Mouse (Mus musculus) ZHBTc4 (cell line): ENCODE measurements around the gene Mrpl50.
"Not testable (repeated sequence)": the region's sequence is repeated elsewhere in the genome, so short reads cannot be mapped to it uniquely, and the experiment has no call there.

Experiments used
- DNase-seq: peaks from one replicate; pipeline ENCODE4 v3.0.0-alpha.2; 2011; ENCODE audit warnings: low read depth, low spot score

The Mrpl50 gene

DNA sequence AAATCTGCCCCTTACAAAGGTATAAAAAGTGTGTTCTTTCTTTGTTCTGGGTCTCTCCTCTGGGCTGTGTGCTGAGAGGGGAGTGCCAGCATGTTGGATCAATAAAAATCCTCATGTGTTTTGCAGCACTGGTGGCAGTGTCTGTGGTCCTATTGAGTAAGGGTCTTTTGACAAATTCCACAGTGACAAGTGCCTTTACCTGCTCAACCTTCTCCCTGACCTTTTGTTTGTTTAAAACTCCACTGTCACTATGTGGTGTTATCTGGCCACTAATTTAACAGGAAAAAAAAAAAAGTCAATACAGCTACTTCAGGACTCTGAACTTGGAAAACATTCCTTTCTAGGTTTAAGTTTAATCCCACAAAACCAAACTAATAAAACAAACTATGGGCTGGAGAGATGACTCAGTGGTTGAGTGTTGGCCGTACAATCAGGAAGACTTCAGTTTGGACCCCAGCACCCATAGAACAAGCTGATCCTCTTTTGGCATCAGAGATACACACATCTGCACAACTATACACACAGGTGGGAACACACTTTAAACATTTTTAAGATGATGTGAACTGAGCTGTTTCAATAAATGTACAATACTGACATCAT lies 10.6 kb downstream of the Mrpl50 start:
- not testable (repeated sequence) for DNase-seq

DNA sequence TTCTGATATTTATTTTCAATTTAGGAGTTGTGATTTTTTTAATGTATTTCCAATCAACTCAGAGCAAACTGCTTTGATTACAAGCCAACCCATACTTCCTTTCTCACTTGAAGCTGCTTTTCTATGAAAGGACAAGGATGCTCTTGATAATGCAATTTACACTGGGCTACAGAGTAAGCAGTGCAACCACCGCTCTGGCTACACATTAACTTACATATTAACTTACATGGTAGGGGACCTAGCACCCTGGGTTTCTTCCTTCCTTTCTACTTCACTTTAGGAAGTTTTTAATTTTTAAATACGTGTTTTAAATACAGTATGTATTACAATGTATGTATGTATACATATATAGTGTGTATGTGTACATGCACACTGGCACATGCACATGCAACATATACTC lies 11.7 kb downstream of the Mrpl50 start:
- DNase-seq, result no peak

DNA sequence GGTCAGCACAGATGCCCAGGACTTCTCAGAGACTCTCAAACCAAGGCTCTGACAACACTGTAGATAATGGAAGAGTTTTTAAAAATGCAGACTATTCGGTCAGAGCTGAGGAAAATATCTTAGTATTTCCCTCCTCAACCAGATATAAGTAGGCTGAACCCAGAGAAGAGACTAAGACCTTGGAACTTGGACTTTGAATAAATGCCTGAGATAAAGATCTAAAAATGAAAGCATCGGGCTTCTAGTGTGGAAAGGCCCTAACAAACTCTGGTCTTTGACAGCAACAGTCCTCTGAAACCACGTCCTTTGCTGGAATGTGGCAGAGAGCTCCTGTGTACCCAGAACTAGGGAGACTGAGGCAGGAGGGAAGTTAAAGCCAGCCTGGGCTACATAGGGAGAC lies 14.5 kb downstream of the Mrpl50 start, which contains the start of gene Baat:
Baat (minus strand) TSS at position 172 of the 400 bp plus-strand sequence.
- DNase-seq, result no peak

DNA sequence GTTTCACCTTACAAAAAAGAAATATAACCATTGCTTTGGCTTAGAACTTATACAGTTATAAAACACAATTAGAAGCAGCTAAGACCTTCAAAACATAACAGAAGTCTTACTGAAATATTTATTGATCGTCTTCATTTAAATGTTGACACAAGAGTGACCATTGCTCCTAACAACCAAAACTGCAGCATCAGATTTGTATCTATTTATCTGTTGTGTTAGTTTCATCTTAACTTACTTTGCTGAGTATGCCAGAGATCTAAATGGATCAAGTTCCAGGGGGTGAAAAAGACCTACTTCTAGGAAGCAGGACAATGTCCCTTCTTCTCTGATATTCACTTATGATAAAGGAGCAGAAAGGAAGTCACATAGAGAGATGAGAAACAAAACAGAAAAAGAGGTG lies 17.3 kb downstream of the Mrpl50 start:
- DNase-seq, result no peak

DNA sequence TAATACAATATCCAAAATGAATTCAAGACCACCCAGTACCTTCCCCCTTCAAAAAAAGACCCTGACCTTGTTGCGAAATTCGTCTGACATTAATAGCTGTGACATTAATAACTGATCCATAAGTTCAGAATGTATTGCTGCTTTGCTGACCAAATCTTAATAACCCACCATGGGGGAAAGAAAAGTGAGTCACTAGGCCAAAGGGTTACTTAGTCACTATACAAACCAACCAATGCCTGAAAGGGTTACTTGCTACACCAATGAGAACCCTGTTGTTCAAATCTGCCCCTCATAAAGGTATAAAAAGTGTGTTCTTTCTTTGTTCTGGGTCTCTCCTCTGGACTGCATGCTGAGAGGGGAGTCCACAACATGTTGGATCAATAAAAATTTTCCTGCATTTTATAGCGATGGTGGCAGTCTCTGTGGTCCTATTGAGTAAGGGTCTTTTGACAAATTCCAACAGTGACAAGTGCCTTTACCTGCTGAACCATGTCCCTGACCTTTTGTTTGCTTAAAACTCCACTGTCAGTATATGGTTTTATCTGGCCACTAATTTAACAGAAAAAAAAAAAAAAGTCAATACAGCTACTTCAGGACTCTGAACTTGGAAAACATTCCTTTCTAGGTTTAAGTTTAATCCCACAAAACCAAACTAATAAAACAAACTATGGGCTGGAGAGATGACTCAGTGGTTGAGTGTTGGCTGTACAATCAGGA lies 34.8 kb downstream of the Mrpl50 start:
- not testable (repeated sequence) for DNase-seq

DNA sequence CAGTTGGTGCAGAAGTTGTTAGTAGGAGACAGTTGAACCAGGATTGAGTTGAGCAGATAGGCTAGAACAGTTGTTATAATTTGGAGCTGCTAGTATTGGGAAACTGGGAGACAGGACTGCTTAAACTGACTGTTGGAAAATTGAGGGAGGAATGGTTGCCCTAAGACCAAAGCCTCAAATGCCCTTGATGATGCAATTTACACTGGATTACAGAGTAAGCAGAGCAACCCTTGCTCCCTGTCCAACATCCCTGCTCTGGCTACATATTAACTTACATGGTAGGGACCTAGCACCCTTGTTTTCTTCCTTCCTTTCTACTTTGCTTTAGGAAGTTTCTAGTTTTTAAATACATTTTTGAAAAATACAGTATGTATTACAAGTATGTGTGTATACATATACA lies 35.5 kb downstream of the Mrpl50 start:
- no peak for DNase-seq

DNA sequence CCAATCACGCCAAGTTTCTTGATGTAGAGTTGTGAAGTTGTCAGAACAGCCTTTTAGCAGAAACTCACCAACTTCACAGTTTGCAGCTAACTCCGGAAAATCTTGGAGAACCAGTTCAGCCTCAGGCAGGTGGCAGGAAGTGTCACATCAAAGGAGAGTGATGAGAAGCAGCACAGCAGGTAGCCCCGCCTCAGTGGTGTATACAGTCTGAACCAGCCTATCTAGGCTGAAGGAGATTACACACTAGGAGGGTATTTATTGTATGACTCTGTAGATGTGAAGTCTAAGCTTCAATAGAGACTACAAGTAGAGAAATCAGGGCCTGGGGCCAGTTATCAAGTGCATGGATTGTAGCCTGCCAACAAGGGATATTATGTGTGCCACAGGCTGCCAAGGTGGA lies 40.0 kb downstream of the Mrpl50 start:
- DNase-seq, result peak; percentile 48

DNA sequence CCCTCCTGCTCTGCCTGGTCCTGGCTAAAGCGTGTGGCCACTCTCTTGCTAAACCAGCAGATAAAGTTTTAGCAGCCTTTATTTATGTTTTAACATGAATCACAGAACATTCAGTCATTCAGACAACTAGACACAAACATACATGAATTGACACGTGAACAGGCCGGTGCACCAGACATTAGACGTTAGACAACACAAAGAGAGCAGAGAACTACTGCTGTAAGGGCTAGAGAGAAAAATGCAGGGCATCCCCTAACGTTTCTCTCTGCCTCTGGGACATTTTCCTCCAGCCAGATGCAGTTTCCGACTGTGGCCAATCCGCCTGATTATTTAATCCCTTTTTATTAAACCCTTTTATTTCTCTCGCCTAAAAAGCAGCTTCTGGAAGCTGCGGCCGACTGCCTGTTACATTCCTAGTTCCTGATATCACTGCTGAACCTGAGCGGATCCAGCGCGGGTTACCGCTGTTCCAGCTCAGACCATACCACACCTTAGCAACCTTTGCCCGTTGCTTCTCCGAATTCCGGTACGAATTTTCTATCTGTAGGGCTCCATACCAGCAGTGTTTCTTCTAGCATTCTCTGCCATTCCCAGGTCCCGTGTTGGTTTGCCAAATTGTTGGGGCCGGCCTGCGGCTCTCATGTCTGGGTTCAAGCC lies 40.7 kb downstream of the Mrpl50 start:
- peak; percentile 40 for DNase-seq

DNA sequence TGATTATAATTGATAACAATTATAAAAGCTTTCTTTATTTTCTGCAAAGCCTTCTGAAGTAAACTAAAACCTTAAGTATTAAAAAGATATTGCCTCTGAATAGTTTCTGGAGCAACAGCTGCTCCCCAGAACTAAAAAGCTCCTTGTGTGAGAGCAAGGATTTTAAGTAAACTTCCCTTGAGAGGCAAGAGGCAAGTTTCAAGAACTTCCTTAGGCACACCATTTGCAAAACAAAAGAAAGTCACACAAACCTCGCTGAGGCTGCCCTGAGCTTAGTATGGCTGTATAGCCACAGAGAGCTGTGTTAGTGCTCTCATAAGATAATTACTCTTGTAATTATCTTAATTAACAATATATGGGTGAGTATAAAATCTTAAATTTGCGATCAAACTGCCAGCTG lies 41.9 kb downstream of the Mrpl50 start:
- peak; percentile 46 for DNase-seq

DNA sequence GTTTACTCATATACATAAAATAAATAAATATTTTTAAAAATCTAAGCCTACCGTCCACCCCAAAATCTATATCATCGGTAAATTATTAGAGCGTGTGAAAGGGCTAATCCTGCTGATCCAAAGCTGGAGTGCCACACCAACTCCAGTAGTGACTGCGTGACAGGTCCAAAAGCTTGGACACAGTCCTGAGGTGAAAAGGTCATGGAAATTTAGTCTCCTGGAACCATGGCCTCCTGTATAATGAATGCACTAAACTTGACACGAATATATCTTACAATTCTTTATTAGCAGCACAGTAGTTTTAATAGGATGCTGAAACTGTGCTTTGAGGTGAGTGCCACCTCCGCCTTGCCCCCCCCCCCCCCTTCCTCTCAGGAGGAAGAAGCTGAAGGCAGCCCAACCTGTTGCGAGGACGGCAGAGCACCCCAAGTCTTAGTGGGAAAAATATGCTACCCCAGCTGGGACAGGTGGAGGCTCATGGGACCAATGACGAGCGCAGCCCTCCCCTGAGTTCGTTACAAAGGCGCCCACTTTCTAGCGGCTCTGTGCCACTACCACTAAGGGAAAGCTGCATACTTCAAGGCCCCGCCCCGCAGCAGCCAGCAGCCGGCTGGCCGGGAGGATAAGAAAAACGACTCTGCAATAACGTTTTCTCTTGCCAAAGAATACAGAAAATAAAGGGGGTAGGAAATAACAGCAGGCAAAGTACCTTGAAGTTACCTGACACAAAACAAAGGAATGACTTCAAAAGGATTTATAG lies 42.6 kb downstream of the Mrpl50 start:
- peak; percentile 29 for DNase-seq

DNA sequence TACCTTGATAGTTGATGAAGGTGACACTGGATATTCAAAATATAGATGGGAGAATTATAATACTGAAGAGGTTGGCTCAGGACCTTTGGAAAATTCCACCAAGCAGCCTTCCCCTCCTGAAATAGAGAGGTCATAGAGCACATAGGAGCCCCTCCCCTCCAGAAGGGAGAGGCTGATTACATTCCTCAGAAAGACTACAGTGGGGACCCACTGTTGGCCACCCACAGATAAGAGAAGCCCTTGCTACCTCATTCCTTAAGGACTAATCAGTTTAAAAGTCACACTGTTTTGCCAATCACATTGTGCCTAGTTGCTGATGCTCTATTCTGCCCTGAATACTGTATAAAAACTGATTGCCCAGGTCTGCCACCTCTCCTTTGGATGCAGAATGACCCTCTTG lies 46.3 kb downstream of the Mrpl50 start:
- no peak for DNase-seq

DNA sequence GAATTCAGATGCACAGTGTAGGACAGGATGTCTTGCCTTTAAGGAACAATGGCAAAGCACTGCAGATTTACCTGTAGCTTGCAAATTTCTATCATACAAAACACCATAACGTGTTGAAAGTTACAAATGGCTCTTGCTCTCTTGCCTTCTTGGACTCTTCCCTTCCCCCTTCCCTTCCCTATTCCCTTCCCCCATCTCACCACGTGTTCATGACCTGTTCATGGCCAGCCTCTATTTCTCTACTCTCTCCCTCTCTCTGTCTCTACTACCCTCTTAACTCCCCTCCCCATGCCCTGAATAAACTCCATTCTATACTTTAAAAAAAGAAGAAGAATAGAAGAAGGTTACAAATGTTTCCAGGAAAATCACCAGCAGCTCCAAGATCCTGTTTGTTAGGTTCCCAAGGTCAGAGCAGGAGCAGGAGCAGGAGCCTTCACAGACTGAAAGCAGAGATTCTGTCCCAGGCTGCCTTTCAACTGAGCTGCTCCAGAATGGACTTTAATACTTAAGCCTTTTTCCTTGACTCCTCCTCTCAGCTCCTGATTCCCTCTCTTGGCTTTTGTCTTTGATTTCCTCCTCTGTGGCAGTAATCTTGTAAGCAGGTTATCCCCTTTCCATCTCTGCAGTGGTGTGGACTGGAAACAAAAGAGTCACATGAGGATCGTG lies 47.3 kb downstream of the Mrpl50 start, which contains the start of gene Acnat1:
Acnat1 (minus strand) TSS at position 478 of the 666 bp plus-strand sequence.
- DNase-seq, result no peak

DNA sequence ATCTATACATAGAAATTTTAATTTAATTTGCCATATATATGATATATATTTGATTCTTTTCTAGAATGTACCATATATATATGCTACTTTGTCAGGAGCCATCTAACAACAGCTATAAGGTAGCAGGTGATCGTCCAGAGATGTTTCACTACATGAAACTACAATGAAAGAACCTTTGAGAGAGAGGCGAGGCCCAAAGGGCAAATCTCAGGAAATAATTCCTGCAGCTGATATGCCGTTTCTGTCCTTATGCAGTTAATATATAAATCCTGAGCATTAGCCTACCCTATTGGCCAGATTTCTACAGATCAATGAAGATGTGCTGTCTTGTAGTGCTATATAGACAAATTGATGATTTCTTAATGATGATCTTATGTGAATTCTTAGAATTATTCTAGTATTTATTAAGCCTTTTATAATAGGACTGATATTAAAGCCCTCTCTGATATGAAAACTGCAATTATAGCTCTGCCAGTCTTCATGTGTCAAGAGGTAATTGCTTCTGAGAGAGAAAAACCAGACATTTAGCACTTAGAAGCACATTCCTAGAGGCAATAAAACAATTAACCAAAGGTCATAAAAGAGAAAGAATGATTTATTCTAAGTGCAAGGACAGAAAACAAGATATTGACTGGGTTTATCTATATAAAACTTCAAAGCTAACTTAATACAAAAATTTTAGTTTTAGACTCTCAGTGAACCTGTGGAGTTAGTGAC lies 51.3 kb downstream of the Mrpl50 start:
- DNase-seq, result no peak

DNA sequence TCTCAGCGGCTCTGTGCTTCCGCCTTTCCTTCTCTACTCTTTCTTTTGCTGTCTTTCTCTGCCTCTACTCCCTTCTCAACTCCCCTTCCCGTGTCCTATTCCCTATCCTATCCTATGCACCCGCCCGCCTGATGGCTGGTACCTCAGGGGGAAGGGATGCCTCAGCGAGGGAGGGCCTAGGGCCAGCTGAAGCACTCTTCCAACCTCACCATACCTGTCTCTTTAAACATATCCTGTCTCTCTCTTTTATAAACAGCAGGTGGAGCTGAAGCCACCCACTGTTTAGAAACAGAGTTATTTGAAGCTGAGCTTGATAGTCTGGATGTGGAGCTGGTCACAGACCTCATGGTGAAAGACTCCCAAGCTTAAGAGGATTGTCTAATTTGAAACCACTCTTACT lies 53.5 kb downstream of the Mrpl50 start:
- DNase-seq, result peak; percentile 75
